ENCODE assay signal across 33 mouse cellular contexts in the genomic region with DNA sequence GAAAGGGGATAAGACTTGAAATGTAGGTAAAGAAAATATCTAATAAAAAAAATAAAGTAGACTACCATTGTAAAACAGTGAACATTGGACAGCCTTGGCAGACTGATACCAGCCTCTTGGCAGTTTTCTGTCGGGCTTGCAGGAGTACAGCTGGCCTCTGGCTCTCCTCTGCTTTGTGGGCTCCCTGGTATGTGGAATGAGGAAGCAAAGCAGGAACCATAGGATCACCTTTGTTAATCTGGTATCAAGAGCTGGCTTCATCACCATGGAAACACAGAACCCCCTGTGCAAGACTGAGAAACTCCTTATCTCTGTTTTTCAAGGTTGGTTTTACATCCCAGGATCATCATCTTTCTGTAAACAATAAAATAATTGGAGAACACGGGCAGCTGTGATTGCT. TPM values are rescaled to one million over a fixed set of nuclear protein-coding genes. Genes with fewer than 3 reads are reported as not detected.
DNase-seq lines count a peak whose midpoint lies in the region; ATAC-seq lines count a peak whose summit lies in the region.
"Had no signal": no experiment of that assay in that cellular context is flagged by ENCODE, and none has a peak within 500 bp of the region (broad histone marks: within the 10 kb centered on the region; RNA-seq: fewer than 3 reads in every experiment).

No protein-coding gene starts in this region.

- H3K27me3 ChIP-seq in embryonic facial prominence, embryonic 14.5 days (replicated peaks; ENCODE audit: control insufficient read depth, insufficient read depth, low read length): no peaks in the 10 kb centered on the region
- no peaks in the 10 kb centered on the region for H3K27me3 ChIP-seq in embryonic facial prominence, embryonic 10.5 days (replicated peaks; ENCODE audit: low read depth, poor library complexity, severe bottlenecking)
- H3K27me3 ChIP-seq in lung, embryonic 16.5 days (ENCODE audit: control insufficient read depth, insufficient read depth, low read depth, low read length): no peaks in the 10 kb centered on the region
- no peaks in the 10 kb centered on the region for H3K27me3 ChIP-seq in midbrain, embryonic 16.5 days (ENCODE audit: control insufficient read depth, insufficient read depth, low read depth, low read length)
- H3K27me3 ChIP-seq: embryonic facial prominence, embryonic 13.5 days; heart, embryonic 13.5 days; limb, embryonic 12.5 days; liver, embryonic 15.5 days; midbrain, embryonic 12.5 days; neural tube, embryonic 12.5 days; Patski had no signal

- no peak overlapping the region for H3K27ac ChIP-seq in embryonic facial prominence, embryonic 14.5 days (replicated peaks; ENCODE audit: low read depth, low read length)
- H3K27ac ChIP-seq in embryonic facial prominence, embryonic 10.5 days (replicated peaks): no peak overlapping the region
- H3K27ac ChIP-seq in lung, embryonic 16.5 days (ENCODE audit: low read length): no peak overlapping the region
- no peak overlapping the region for H3K27ac ChIP-seq in midbrain, embryonic 16.5 days (ENCODE audit: low read length)
- H3K27ac ChIP-seq: embryonic facial prominence, embryonic 13.5 days; heart, embryonic 13.5 days; hindbrain, embryonic 14.5 days; left cerebral cortex, adult 2 months; limb, embryonic 12.5 days; liver, embryonic 15.5 days; midbrain, embryonic 12.5 days; neural tube, embryonic 12.5 days had no signal

- peaks cover 19% of the 10 kb centered on the region; the same call in 1 of the 2 replicates for H3K4me1 ChIP-seq in embryonic facial prominence, embryonic 14.5 days (ENCODE audit: control insufficient read depth, insufficient read depth, low read length)
- H3K4me1 ChIP-seq in embryonic facial prominence, embryonic 10.5 days: peaks cover 13% of the 10 kb centered on the region; the same call in 1 of the 2 replicates
- 0 out of 2 replicates have a peak, but pooled peaks cover 2% of the 10 kb centered on the region for H3K4me1 ChIP-seq in lung, embryonic 16.5 days (replicated peaks; ENCODE audit: control insufficient read depth, insufficient read depth, low read length)
- H3K4me1 ChIP-seq in midbrain, embryonic 16.5 days (ENCODE audit: control insufficient read depth, insufficient read depth, low read length): 0 out of 2 replicates have a peak, but pooled peaks cover 4% of the 10 kb centered on the region
- H3K4me1 ChIP-seq: limb, embryonic 12.5 days; liver, embryonic 15.5 days; neural tube, embryonic 12.5 days had no signal

- no peaks in the 10 kb centered on the region for H3K36me3 ChIP-seq in embryonic facial prominence, embryonic 14.5 days (ENCODE audit: control insufficient read depth, insufficient read depth, low read length)
- H3K36me3 ChIP-seq in embryonic facial prominence, embryonic 10.5 days (replicated peaks): no peaks in the 10 kb centered on the region
- no peaks in the 10 kb centered on the region for H3K36me3 ChIP-seq in lung, embryonic 16.5 days (ENCODE audit: control insufficient read depth, insufficient read depth, low read length)
- H3K36me3 ChIP-seq in midbrain, embryonic 16.5 days (ENCODE audit: control insufficient read depth, insufficient read depth, low read length): no peaks in the 10 kb centered on the region
- H3K36me3 ChIP-seq: embryonic facial prominence, embryonic 13.5 days; G1E; heart, embryonic 13.5 days; limb, embryonic 12.5 days; liver, embryonic 15.5 days; midbrain, embryonic 12.5 days; neural tube, embryonic 12.5 days had no signal

- peak; percentile 79; the same call in 1 of the 2 replicates for ATAC-seq in embryonic facial prominence, embryonic 14.5 days (ENCODE audit: low read depth)
- ATAC-seq in lung, embryonic 16.5 days (ENCODE audit: low read depth): peak; percentile 77
- ATAC-seq in midbrain, embryonic 16.5 days: 0 out of 2 replicates have a peak, but pooled peaks have one; percentile 54
- ATAC-seq in frontal cortex, adult (ENCODE audit: low TSS enrichment): no peak
- ATAC-seq: forebrain, embryonic 16.5 days; intestine, postnatal 0 days; Patski had no signal

- no peak overlapping the region for H3K4me2 ChIP-seq in embryonic facial prominence, embryonic 14.5 days (ENCODE audit: low read depth, low read length)
- H3K4me2 ChIP-seq in lung, embryonic 16.5 days (ENCODE audit: low read depth, low read length): no peak overlapping the region
- H3K4me2 ChIP-seq in midbrain, embryonic 16.5 days (ENCODE audit: low read length): no peak overlapping the region
- H3K4me2 ChIP-seq: embryonic facial prominence, embryonic 13.5 days; heart, embryonic 13.5 days; hindbrain, embryonic 14.5 days; limb, embryonic 12.5 days; liver, embryonic 15.5 days; midbrain, embryonic 12.5 days; neural tube, embryonic 12.5 days had no signal

- WGBS in embryonic facial prominence, embryonic 14.5 days: 28% methylated on average over 2 of the region's 2 CpGs
- WGBS in embryonic facial prominence, embryonic 10.5 days: 31% methylated on average over 2 of the region's 2 CpGs
- WGBS in lung, embryonic 16.5 days: 13% methylated on average over 2 of the region's 2 CpGs
- 28% methylated on average over 2 of the region's 2 CpGs for WGBS in midbrain, embryonic 16.5 days

- DNase-seq in embryonic facial prominence, embryonic 14.5 days (ENCODE audit: low spot score): peak; percentile 64
- DNase-seq in embryonic facial prominence, embryonic 10.5 days (ENCODE audit: low spot score): no peak
- DNase-seq in lung, postnatal 4 days: no peak
- DNase-seq in adipocyte (ENCODE audit: low spot score): peak; percentile 30
- DNase-seq: adrenal gland, postnatal 25 days; cerebellum, adult 2 months; cerebellum, postnatal 36 days; heart, postnatal 10 days; kidney, adult 9 months; kidney, postnatal 25 days; right cerebral cortex, adult 18-20 months; spleen, adult 18-20 months; thymus, postnatal 14 days had no signal

- H3K9me3 ChIP-seq in embryonic facial prominence, embryonic 14.5 days (ENCODE audit: control insufficient read depth, low read length): no peaks in the 10 kb centered on the region
- H3K9me3 ChIP-seq in embryonic facial prominence, embryonic 10.5 days: no peaks in the 10 kb centered on the region
- no peaks in the 10 kb centered on the region for H3K9me3 ChIP-seq in lung, embryonic 16.5 days (ENCODE audit: control insufficient read depth, low read length)
- H3K9me3 ChIP-seq in midbrain, embryonic 16.5 days (replicated peaks; ENCODE audit: control insufficient read depth, low read length, poor library complexity, severe bottlenecking): no peaks in the 10 kb centered on the region
- H3K9me3 ChIP-seq: embryonic facial prominence, embryonic 13.5 days; heart, embryonic 13.5 days; limb, embryonic 12.5 days; liver, embryonic 15.5 days; midbrain, embryonic 12.5 days; neural tube, embryonic 12.5 days had no signal

- no peak overlapping the region for H3K4me3 ChIP-seq in embryonic facial prominence, embryonic 14.5 days (ENCODE audit: low read depth, low read length)
- H3K4me3 ChIP-seq in embryonic facial prominence, embryonic 10.5 days: no peak overlapping the region
- H3K4me3 ChIP-seq in lung, embryonic 16.5 days (ENCODE audit: low read length): no peak overlapping the region
- H3K4me3 ChIP-seq in midbrain, embryonic 16.5 days (ENCODE audit: low read depth, low read length): no peak overlapping the region
- H3K4me3 ChIP-seq: embryonic facial prominence, embryonic 13.5 days; erythroblast, embryonic 14.5 days; heart, embryonic 13.5 days; left cerebral cortex, adult 2 months; limb, embryonic 12.5 days; liver, embryonic 15.5 days; midbrain, embryonic 12.5 days; myocyte; neural tube, embryonic 12.5 days had no signal

- no peak overlapping the region for H3K9ac ChIP-seq in embryonic facial prominence, embryonic 14.5 days (ENCODE audit: low read depth, low read length)
- H3K9ac ChIP-seq in lung, embryonic 16.5 days (ENCODE audit: low read length): no peak overlapping the region
- H3K9ac ChIP-seq in midbrain, embryonic 16.5 days (ENCODE audit: low read depth, low read length): no peak overlapping the region
- H3K9ac ChIP-seq: embryonic facial prominence, embryonic 13.5 days; heart, embryonic 13.5 days; hindbrain, embryonic 14.5 days; limb, embryonic 12.5 days; liver, embryonic 15.5 days; midbrain, embryonic 12.5 days; neural tube, embryonic 12.5 days had no signal

RNA-seq across cellular contexts. Expression of gene Dclk1, which starts 29.9 kb away (rescaled TPM):
- polyA plus RNA-seq in embryonic facial prominence, embryonic 14.5 days (2014; fragmentation: Nextera tagmentation; extraction: Ambion mirVana): 73.7 and 75.0 TPM in 2 replicates
- polyA plus RNA-seq in embryonic facial prominence, embryonic 10.5 days (2016; fragmentation: Nextera tagmentation; extraction: Ambion mirVana): 36.6 and 44.8 TPM in 2 replicates
- polyA plus RNA-seq in lung, embryonic 16.5 days (2015; fragmentation: Nextera tagmentation; extraction: Ambion mirVana): 8.0 and 10.3 TPM in 2 replicates
- 293 and 328 TPM in 2 replicates for polyA plus RNA-seq in midbrain, embryonic 16.5 days (2015; fragmentation: Nextera tagmentation; extraction: Ambion mirVana)
- polyA plus RNA-seq: erythroblast, embryonic 14.5 days; G1E; liver, adult 2 months had no signal

RNA-seq across cellular contexts. Expression of gene Sohlh2, which starts 30.4 kb away (rescaled TPM):
- 0.15 TPM in 1 of 2 replicates, not detected in the other for polyA plus RNA-seq in embryonic facial prominence, embryonic 14.5 days (2014; fragmentation: Nextera tagmentation; extraction: Ambion mirVana)
- polyA plus RNA-seq in embryonic facial prominence, embryonic 10.5 days (2016; fragmentation: Nextera tagmentation; extraction: Ambion mirVana): not detected in 2 replicates
- 0.09 TPM in 1 of 2 replicates, not detected in the other for polyA plus RNA-seq in lung, embryonic 16.5 days (2015; fragmentation: Nextera tagmentation; extraction: Ambion mirVana)
- not detected in 2 replicates for polyA plus RNA-seq in midbrain, embryonic 16.5 days (2015; fragmentation: Nextera tagmentation; extraction: Ambion mirVana)
- polyA plus RNA-seq: cerebellum, adult 2 months; embryonic facial prominence, embryonic 13.5 days; erythroblast, embryonic 14.5 days; forebrain, embryonic 11.5 days; forebrain, embryonic 16.5 days; G1E; heart, embryonic 13.5 days; intestine, postnatal 0 days; limb, embryonic 12.5 days; liver, adult 2 months; liver, embryonic 15.5 days; midbrain, embryonic 12.5 days; neural tube, embryonic 12.5 days; Patski; stomach, embryonic 16.5 days had no signal

Comparison
In these comparisons a context has a peak if more than half of its experiments do, and no peak if none do; other contexts are left out.
1. DNase-seq: peak in embryonic facial prominence, embryonic 14.5 days (single experiment) and adipocyte (single experiment); none in embryonic facial prominence, embryonic 10.5 days (single experiment) and lung, postnatal 4 days (0 of 2).